Mouse (Mus musculus) cortical plate, adult 2 months (tissue): Measurements from ENCODE around the gene Lgals4. TPM values are rescaled to one million over a fixed set of nuclear protein-coding genes. Genes with fewer than 3 reads are reported as not detected.

Experiments used
- H3K27ac ChIP-seq: fragments of 200-500 bp; 2 replicates; pipeline ENCODE4 v1.5.1; 2012; ENCODE audit warnings: low read length, control low read depth, inconsistent platforms; ENCODE audit not compliant: insufficient read depth
- H3K4me1 ChIP-seq: fragments of 200-500 bp; 2 replicates; pipeline ENCODE4 v1.6.1; 2011; ENCODE audit warnings: low read length; ENCODE audit not compliant: control insufficient read depth, insufficient read depth
- H3K4me3 ChIP-seq: fragments of 200-500 bp; 2 replicates; pipeline ENCODE4 v1.5.1; 2011; ENCODE audit warnings: mild to moderate bottlenecking, low read length, control low read depth; ENCODE audit not compliant: insufficient read depth
- CTCF ChIP-seq: fragments of 200-500 bp; IDR thresholded peaks from 2 replicates; pipeline ENCODE4 v1.5.1; 2011; ENCODE audit warnings: mild to moderate bottlenecking, control low read depth, low read length; ENCODE audit not compliant: insufficient read depth; ENCODE audit errors: extremely low read depth
- POLR2A ChIP-seq: fragments of 200-500 bp; IDR thresholded peaks from 2 replicates; pipeline ENCODE4 v1.6.1; 2011; ENCODE audit warnings: mild to moderate bottlenecking, low read length, control low read depth; ENCODE audit not compliant: insufficient read depth; ENCODE audit errors: extremely low read depth
- polyA plus RNA-seq: library from polyadenylated mRNA; depleted of rRNA; stranded (reverse); fragments of >200 nt; gene quantifications from 2 replicates; pipeline ENCODE4 v1.2.3, GENCODE M21; 2012

Lgals4 gene
- polyA plus RNA-seq, 1 experiment = 9.5 TPM

- Histone ChIP-seq H3K27ac (peak within 1 kb of the TSS; percentile 93), H3K4me3 (peak within 1 kb of the TSS; percentile 64), H3K4me1 (peaks cover 8% of the 10 kb centered on the region)
- TF ChIP-seq POLR2A = peak; percentile 21; the same call in 1 of the 2 replicates
- TF ChIP-seq CTCF = no peak
These were observed 25.3 kb upstream of the Lgals4 start, which contains the start of gene Hnrnpl for GRCm38 (mm10) chr7:28808221-28808941. Hnrnpl (plus strand) TSS chr7:28808541.

GRCm38 (mm10) chr7:28808957-28809393 lies 24.7 kb upstream of the Lgals4 start:
- Histone ChIP-seq H3K27ac (peak overlapping the region; percentile 93), H3K4me1 (peaks cover 7% of the 10 kb centered on the region), H3K4me3 (peak overlapping the region; percentile 64)
- TF ChIP-seq CTCF (no peak), POLR2A (peak; percentile 90)

GRCm38 (mm10) chr7:28809401-28810089 lies 24.1 kb upstream of the Lgals4 start:
- H3K4me1 ChIP-seq = peaks cover 7% of the 10 kb centered on the region
- 0 out of 2 replicates have a peak, but pooled peaks have one; percentile 20 for TF ChIP-seq POLR2A
- TF ChIP-seq CTCF = no peak
- H3K4me3 ChIP-seq = peak overlapping the region; percentile 64
- peak overlapping the region; percentile 93 for H3K27ac ChIP-seq

- Histone ChIP-seq H3K27ac (peak overlapping the region; percentile 93), H3K4me1 (peaks cover 8% of the 10 kb centered on the region), H3K4me3 (peak overlapping the region; percentile 64)
- no peak for TF ChIP-seq CTCF
- TF ChIP-seq POLR2A = peak; percentile 97
These were observed 23.3 kb upstream of the Lgals4 start for GRCm38 (mm10) chr7:28810107-28811066.

- Histone ChIP-seq H3K4me3 (peak overlapping the region; percentile 55), H3K4me1 (peaks cover 8% of the 10 kb centered on the region), H3K27ac (no peak overlapping the region)
- TF ChIP-seq CTCF (no peak), POLR2A (no peak)
These were observed 22.4 kb upstream of the Lgals4 start for GRCm38 (mm10) chr7:28811228-28811627.

DNA sequence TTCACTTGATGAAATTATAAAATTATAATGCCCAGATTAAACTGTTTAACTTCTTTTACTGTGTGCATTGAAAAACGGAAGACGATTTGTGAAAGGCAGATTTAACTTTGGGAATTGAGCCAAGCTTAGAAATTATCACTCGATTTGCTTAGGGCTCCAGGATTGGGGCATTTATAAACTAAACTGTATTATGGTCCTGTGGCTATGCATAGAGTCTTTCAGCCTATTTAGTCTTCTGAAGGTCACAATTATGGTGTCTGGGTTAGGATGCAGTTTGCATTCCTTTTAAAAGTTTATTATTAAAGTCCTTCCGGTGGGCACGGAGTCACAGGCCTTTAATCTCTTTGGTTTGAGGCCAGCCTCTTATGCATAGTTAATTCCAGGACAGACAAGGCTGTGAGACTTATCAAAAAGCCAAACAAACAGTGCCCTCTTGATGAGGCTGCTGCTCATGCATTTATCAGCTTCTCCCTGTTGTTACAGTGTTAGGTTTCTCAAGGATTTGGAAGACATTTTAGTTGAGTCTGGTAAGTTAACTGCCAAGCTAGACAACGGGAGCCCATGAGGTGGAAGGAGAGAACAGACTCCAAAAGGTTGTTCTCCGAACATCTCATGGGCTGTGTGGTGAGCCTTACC lies 21.9 kb upstream of the Lgals4 start:
- Histone ChIP-seq H3K27ac (no peak overlapping the region), H3K4me1 (peaks cover 8% of the 10 kb centered on the region), H3K4me3 (peak overlapping the region; percentile 55)
- no peak for TF ChIP-seq CTCF
- no peak for TF ChIP-seq POLR2A

DNA sequence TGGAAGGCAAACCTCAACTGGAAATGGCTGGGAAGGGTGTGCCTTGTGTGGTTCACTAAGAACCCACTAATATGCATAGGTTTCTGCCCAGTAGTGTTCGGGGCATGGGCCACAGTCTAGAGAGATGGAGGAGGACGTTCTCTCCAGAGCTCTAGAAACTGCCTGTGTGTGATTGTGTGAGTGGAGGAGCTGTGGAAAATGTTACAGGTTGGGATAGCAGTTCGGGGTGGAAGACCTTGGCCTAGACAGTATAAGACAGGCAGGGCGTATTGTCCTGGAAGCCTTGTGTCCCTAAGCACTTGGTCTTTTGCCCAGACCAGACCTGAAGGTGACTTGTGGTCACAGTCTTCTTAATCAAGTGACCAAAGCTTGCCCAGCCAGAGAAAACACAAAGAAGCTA lies 21.2 kb upstream of the Lgals4 start:
- peaks cover 10% of the 10 kb centered on the region for H3K4me1 ChIP-seq
- no peak overlapping the region for H3K27ac ChIP-seq
- peak overlapping the region; percentile 55 for H3K4me3 ChIP-seq
- TF ChIP-seq POLR2A = no peak
- TF ChIP-seq CTCF = no peak

DNA sequence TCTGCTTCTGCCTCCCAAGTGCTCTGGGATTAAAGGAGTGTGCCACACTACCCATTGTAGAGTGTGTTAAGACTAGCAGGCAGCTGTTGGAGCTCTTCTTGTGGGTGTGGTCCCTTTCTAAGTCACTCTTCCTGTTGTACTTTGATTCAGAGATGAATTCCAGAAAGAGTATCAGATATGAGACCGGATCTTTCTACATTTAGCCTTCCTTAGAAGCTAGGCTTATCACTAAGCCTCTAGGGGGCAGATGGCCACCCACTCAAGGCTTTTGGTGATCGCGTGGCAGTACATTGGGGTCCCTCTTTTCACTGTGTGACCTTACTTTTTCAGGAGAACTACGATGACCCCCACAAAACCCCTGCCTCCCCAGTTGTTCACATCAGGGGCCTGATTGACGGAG lies 20.7 kb upstream of the Lgals4 start:
- no peak for TF ChIP-seq CTCF
- TF ChIP-seq POLR2A = no peak
- Histone ChIP-seq H3K4me3 (peak overlapping the region; percentile 55; the same call in 1 of the 2 replicates), H3K4me1 (peaks cover 10% of the 10 kb centered on the region)

More for the DNA sequence above, 20.7 kb upstream of the Lgals4 start:
- no peak overlapping the region for H3K27ac ChIP-seq
